Comparison of ENCODE assay signal across 7 mouse cellular contexts in the genomic region with DNA sequence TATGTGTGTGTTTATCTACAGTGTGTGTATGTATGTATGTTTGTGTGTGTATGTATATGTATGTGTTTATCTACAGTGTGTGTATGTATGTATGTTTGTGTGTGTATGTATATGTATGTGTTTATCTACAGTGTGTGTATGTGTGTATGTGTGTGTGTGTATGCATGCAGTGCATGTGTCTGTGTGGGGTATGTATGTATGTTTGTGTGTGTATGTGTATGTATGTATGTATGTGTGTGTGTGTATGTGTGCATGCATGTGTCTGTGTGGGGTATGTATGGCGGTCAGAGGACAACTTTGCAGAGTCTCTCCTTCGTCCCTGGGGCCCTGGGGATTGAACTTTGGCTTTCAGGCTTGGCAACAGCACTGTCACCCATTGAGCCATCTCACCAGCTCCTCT. TPM values are rescaled to one million over a fixed set of nuclear protein-coding genes. Genes with fewer than 3 reads are reported as not detected.
DNase-seq lines count a peak whose midpoint lies in the region; ATAC-seq lines count a peak whose summit lies in the region.
"Not testable (repeated sequence)": the region's sequence is repeated elsewhere in the genome, so short reads cannot be mapped to it uniquely, and the experiment has no call there.

No protein-coding gene starts in this region.

- H3K27me3 ChIP-seq in embryonic facial prominence, embryonic 13.5 days; forebrain, embryonic 16.5 days (replicated peaks; ENCODE audit: control insufficient read depth, insufficient read depth, low read length); hindbrain, embryonic 14.5 days (ENCODE audit: control insufficient read depth, insufficient read depth, low read length); kidney, embryonic 14.5 days (ENCODE audit: control insufficient read depth, insufficient read depth, low read length); liver, embryonic 13.5 days; midbrain, embryonic 12.5 days; neural tube, embryonic 13.5 days: not testable (repeated sequence)

- H3K4me2 ChIP-seq in embryonic facial prominence, embryonic 13.5 days; forebrain, embryonic 16.5 days (ENCODE audit: low read length); hindbrain, embryonic 14.5 days (replicated peaks); kidney, embryonic 14.5 days (replicated peaks; ENCODE audit: low read depth, low read length); liver, embryonic 13.5 days; midbrain, embryonic 12.5 days (replicated peaks); neural tube, embryonic 13.5 days: not testable (repeated sequence)

- WGBS in embryonic facial prominence, embryonic 13.5 days, result 81% methylated on average over 2 of the region's 2 CpGs
- WGBS in forebrain, embryonic 16.5 days, result 81% methylated on average over 2 of the region's 2 CpGs
- 79% methylated on average over 2 of the region's 2 CpGs for WGBS in hindbrain, embryonic 14.5 days
- 73% methylated on average over 2 of the region's 2 CpGs for WGBS in kidney, embryonic 14.5 days
- WGBS in liver, embryonic 13.5 days (ENCODE audit: insufficient replicate concordance), result 65% methylated on average over 2 of the region's 2 CpGs
- 67% methylated on average over 2 of the region's 2 CpGs for WGBS in midbrain, embryonic 12.5 days
- WGBS in neural tube, embryonic 13.5 days, result 78% methylated on average over 2 of the region's 2 CpGs

- not testable (repeated sequence) for H3K9me3 ChIP-seq in embryonic facial prominence, embryonic 13.5 days; forebrain, embryonic 16.5 days (ENCODE audit: control insufficient read depth, low read length); hindbrain, embryonic 14.5 days (ENCODE audit: control insufficient read depth, low read length); kidney, embryonic 14.5 days (ENCODE audit: control insufficient read depth, low read length); liver, embryonic 13.5 days (replicated peaks); midbrain, embryonic 12.5 days; neural tube, embryonic 13.5 days

- not testable (repeated sequence) for DNase-seq in hindbrain, embryonic 14.5 days (ENCODE audit: low spot score); liver, embryonic 13.5 days

- H3K36me3 ChIP-seq in embryonic facial prominence, embryonic 13.5 days, result peaks cover 52% of the 10 kb centered on the region
- not testable (repeated sequence) for H3K36me3 ChIP-seq in forebrain, embryonic 16.5 days (ENCODE audit: control insufficient read depth, insufficient read depth); liver, embryonic 13.5 days
- H3K36me3 ChIP-seq in hindbrain, embryonic 14.5 days (replicated peaks; ENCODE audit: control insufficient read depth, insufficient read depth), result peaks cover 71% of the 10 kb centered on the region
- peaks cover 20% of the 10 kb centered on the region; the same call in 1 of the 2 replicates for H3K36me3 ChIP-seq in kidney, embryonic 14.5 days (ENCODE audit: control insufficient read depth, insufficient read depth, low read length)
- peaks cover 32% of the 10 kb centered on the region for H3K36me3 ChIP-seq in midbrain, embryonic 12.5 days
- peaks cover 58% of the 10 kb centered on the region for H3K36me3 ChIP-seq in neural tube, embryonic 13.5 days

- not testable (repeated sequence) for H3K4me3 ChIP-seq in embryonic facial prominence, embryonic 13.5 days; forebrain, embryonic 16.5 days (replicated peaks; ENCODE audit: low read length); hindbrain, embryonic 14.5 days (replicated peaks; ENCODE audit: low read length); kidney, embryonic 14.5 days (ENCODE audit: low read length); liver, embryonic 13.5 days (replicated peaks); midbrain, embryonic 12.5 days; neural tube, embryonic 13.5 days

- not testable (repeated sequence) for H3K9ac ChIP-seq in embryonic facial prominence, embryonic 13.5 days; forebrain, embryonic 16.5 days (replicated peaks; ENCODE audit: low read depth, low read length); hindbrain, embryonic 14.5 days; kidney, embryonic 14.5 days (ENCODE audit: low read depth, low read length); liver, embryonic 13.5 days; midbrain, embryonic 12.5 days (replicated peaks); neural tube, embryonic 13.5 days

- not testable (repeated sequence) for H3K4me1 ChIP-seq in embryonic facial prominence, embryonic 13.5 days; forebrain, embryonic 16.5 days (replicated peaks; ENCODE audit: control insufficient read depth, insufficient read depth, low read length); hindbrain, embryonic 14.5 days (replicated peaks; ENCODE audit: control insufficient read depth, insufficient read depth, low read length); kidney, embryonic 14.5 days (ENCODE audit: control insufficient read depth, insufficient read depth, low read length); liver, embryonic 13.5 days (replicated peaks); midbrain, embryonic 12.5 days; neural tube, embryonic 13.5 days (replicated peaks)

- not testable (repeated sequence) for H3K27ac ChIP-seq in embryonic facial prominence, embryonic 13.5 days; forebrain, embryonic 16.5 days (ENCODE audit: low read length); hindbrain, embryonic 14.5 days; kidney, embryonic 14.5 days (ENCODE audit: low read depth, low read length); liver, embryonic 13.5 days; midbrain, embryonic 12.5 days (replicated peaks); neural tube, embryonic 13.5 days (replicated peaks)

- ATAC-seq in embryonic facial prominence, embryonic 13.5 days (ENCODE audit: insufficient number of reproducible peaks, insufficient read depth, low FRiP score, low TSS enrichment, low read depth), result peak; percentile 92
- peak; percentile 79; the same call in 1 of the 2 replicates for ATAC-seq in forebrain, embryonic 16.5 days
- ATAC-seq in hindbrain, embryonic 14.5 days (ENCODE audit: low FRiP score), result peak; percentile 83
- peak; percentile 80; the same call in 1 of the 2 replicates for ATAC-seq in kidney, embryonic 14.5 days (ENCODE audit: low FRiP score, low TSS enrichment)
- ATAC-seq in liver, embryonic 13.5 days (ENCODE audit: low read depth), result peak; percentile 63; the same call in 1 of the 2 replicates
- ATAC-seq in midbrain, embryonic 12.5 days (ENCODE audit: low FRiP score, low read depth), result 0 out of 2 replicates have a peak, but pooled peaks have one; percentile 58
- ATAC-seq in neural tube, embryonic 13.5 days (ENCODE audit: low read depth), result 0 out of 2 replicates have a peak, but pooled peaks have one; percentile 74

RNA-seq across cellular contexts. Expression of a gene that starts 30.7 kb away (rescaled TPM):
- 35.3 and 38.9 TPM in 2 replicates for polyA plus RNA-seq in embryonic facial prominence, embryonic 13.5 days (2015; fragmentation: Nextera tagmentation; extraction: Ambion mirVana)
- polyA plus RNA-seq in forebrain, embryonic 16.5 days (2015; fragmentation: Nextera tagmentation; extraction: Ambion mirVana), result 44.4 and 45.9 TPM in 2 replicates
- polyA plus RNA-seq in hindbrain, embryonic 14.5 days (2014; fragmentation: Nextera tagmentation; extraction: Ambion mirVana), result 53.5 and 55.0 TPM in 2 replicates
- polyA plus RNA-seq in kidney, embryonic 14.5 days (2014; fragmentation: Nextera tagmentation; extraction: Ambion mirVana), result 34.0 and 45.2 TPM in 2 replicates
- polyA plus RNA-seq in liver, embryonic 13.5 days (2015; fragmentation: Nextera tagmentation; extraction: Ambion mirVana), result 15.6 and 18.6 TPM in 2 replicates
- 41.2 and 46.0 TPM in 2 replicates for polyA plus RNA-seq in midbrain, embryonic 12.5 days (2016; fragmentation: Nextera tagmentation; extraction: Ambion mirVana)
- polyA plus RNA-seq in neural tube, embryonic 13.5 days (2015; fragmentation: Nextera tagmentation; extraction: Ambion mirVana), result 41.9 and 44.8 TPM in 2 replicates
